ENCODE assay signal across 17 mouse cellular contexts in the genomic region with DNA sequence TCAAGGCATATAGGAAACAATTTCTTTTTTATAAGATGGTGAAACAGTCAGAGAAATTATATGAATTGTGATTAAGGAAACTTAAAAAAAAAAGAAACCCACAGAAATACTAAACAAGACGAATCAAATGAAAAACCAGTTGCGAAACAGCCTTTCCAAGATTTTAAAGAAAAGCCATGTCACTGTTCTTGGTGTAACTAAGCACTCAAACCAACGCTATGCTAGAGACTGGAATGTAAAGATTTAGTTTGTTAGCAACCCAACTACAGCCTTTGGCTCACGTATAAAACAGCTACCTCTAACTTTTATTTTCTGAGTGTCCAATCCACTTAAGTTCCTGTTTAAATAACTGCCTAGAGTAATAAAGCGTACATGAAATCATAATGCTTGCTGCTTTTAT.
"Had no signal": no experiment of that assay in that cellular context is flagged by ENCODE, and none has a peak within 500 bp of the region (broad histone marks: within the 10 kb centered on the region; RNA-seq: fewer than 3 reads in every experiment).

No protein-coding gene starts in this region.

- H3K9ac ChIP-seq: kidney, embryonic 15.5 days; liver, embryonic 13.5 days; lung, embryonic 15.5 days; neural tube, embryonic 13.5 days; stomach, embryonic 15.5 days had no signal

- H3K4me3 ChIP-seq: kidney, embryonic 15.5 days; left cerebral cortex, adult 2 months; liver, embryonic 13.5 days; lung, embryonic 15.5 days; neural tube, embryonic 13.5 days; stomach, embryonic 15.5 days had no signal

- H3K4me1 ChIP-seq: liver, embryonic 13.5 days had no signal

- H3K36me3 ChIP-seq: kidney, embryonic 15.5 days; liver, embryonic 13.5 days; lung, embryonic 15.5 days; neural tube, embryonic 13.5 days; stomach, embryonic 15.5 days had no signal

- H3K27ac ChIP-seq: kidney, embryonic 15.5 days; left cerebral cortex, adult 2 months; liver, embryonic 13.5 days; lung, embryonic 15.5 days; neural tube, embryonic 13.5 days; stomach, embryonic 15.5 days had no signal

- DNase-seq: kidney, adult 8-10 months; kidney, postnatal 10 days; kidney, postnatal 36 days; layer of hippocampus, postnatal 36 days; liver, embryonic 13.5 days; lung, postnatal 36 days; midbrain, embryonic 14.5 days; retina, postnatal 1 day; right cerebral cortex, postnatal 25 days; spleen, adult 18-20 months; thymus, postnatal 25 days had no signal

- H3K27me3 ChIP-seq: kidney, embryonic 15.5 days; liver, embryonic 13.5 days; lung, embryonic 15.5 days; neural tube, embryonic 13.5 days; stomach, embryonic 15.5 days had no signal

- H3K4me2 ChIP-seq: kidney, embryonic 15.5 days; liver, embryonic 13.5 days; lung, embryonic 15.5 days; midbrain, embryonic 11.5 days; neural tube, embryonic 13.5 days; stomach, embryonic 15.5 days had no signal

- H3K9me3 ChIP-seq: kidney, embryonic 15.5 days; liver, embryonic 13.5 days; lung, embryonic 15.5 days; neural tube, embryonic 13.5 days; stomach, embryonic 15.5 days had no signal
